Mouse (Mus musculus): ENCODE results near the gene Jade3.

- TF ChIP-seq GATA1 (IDR thresholded peaks at IDR 0.05; ENCODE audit: borderline replicate concordance, low read length) (no peak), FLI1 (IDR thresholded peaks at IDR 0.05; ENCODE audit: low read length) (no peak)
Observed at GRCm38 (mm10) chrX:20392942-20393341, 32.5 kb upstream of the Jade3 start.
